Mouse (Mus musculus) frontal cortex, postnatal 14 days (tissue): Measurements from ENCODE around the gene Tmem240.
"Not testable (repeated sequence)": the region's sequence is repeated elsewhere in the genome, so short reads cannot be mapped to it uniquely, and the experiment has no call there.

Experiments
- DNase-seq, 2 experiments: peaks; one replicate each; pipeline ENCODE4 v3.0.0; 2022; ENCODE audit warnings: low spot score in 2 of 2

Tmem240 gene

DNA sequence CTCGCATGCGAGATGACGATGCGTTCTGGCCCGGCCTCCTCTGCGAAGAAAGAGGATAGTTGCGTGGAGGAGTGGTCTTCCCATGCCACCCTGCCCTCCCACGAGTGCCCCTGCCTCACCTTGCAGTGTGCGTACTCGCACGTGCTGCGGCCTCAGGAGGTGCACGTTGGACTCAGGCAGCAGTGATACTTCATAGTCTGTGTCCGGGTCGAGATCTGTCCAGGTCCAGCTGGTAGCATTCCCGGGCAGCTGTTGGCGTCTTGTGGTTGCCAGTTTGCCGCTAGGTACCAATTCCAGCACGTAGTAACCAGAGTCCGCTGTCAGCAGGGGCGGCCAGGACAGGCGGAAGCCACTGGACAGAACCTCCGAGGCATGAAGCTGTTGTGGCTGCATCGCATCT, 36.0 kb downstream of the Tmem240 start:
- no peak for DNase-seq

DNA sequence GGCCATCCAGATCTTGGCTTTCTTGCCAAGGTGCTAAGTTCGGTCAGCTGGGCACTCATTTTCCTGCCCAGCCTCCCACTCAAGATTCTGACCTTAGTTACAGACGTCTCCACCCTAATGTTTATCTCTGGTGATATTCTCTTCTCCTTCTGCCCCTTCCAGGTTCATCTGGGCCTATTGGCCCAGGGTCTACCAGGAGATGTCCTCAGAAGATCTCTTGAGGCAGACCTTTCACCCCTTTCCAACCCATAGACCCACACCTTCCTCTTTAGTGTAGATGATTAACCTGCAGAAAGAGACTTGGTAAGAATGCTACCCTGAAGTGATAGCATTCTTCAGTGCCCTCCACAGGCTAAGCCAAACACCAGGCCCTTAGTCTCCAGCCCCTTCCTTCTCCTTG, 37.1 kb downstream of the Tmem240 start:
- DNase-seq: peak in 1 of 2 experiments; percentile 1

- no peak for DNase-seq
Observed at GRCm38 (mm10) chr4:155772786-155773185, 38.2 kb downstream of the Tmem240 start.

DNA sequence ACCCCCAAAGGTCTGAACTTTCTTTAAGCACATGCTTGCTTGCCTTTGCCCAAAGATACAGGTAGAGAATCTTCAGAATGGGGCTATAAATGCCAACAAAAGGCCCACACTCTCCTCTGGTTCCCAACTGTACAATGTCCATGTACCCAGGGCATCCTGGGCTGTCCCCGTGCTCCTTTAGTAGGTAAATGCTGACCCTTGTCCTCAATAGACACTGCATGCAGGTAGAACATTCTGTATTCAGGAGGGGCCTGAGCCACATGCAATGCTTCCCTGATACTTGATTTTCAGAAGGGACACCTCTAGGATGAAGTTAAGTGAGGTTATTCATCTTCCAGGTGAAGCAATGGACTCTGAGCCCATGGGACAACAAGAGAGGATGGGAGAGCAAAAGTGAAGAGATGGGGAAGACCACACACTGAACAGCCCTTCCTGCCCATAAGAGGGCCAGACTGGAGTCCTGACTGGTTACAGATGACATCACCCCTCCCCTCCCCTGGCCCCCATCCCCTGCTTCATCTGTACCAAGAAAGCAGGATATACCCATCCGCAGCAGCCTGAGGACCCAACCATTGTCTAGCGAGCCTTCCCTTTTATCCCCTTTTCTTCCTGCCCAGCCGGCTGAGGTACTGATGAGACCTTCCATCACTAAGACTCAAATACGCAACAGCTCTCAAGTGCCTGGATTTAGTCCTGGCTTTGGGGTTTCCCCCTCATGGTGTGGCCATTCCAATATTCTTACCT, 38.9 kb downstream of the Tmem240 start:
- DNase-seq: no peak

DNA sequence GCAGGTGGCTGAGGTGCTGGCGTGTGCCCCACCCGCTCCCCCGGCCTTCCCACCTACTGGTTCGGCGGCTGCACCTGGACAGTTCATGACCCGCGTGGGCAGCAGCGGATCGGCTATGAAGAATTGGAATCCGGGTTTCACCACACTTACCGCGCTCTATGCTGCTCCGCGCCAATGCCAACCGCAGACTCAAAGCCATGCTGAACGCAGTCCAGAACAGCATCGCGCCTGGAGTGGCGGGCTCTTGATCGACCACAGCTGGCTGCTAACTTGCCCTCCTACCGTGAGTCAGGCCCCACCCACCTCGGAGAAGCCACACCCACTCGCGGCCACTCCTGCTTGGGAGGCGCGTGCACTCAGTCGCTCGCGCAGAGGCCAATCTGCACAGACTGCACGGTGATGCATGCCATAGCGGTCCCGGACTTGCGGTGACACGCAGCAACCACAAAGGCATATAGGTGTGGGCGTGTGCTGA, 39.7 kb downstream of the Tmem240 start, which contains the start of gene Vwa1:
Gene Vwa1, minus strand, starts transcription at position 419 of the 475 bp plus-strand sequence.
- DNase-seq: peak; percentile 81 to 82

- peak; percentile 42 to 70 for DNase-seq
Observed at GRCm38 (mm10) chr4:155774971-155775740, 40.6 kb downstream of the Tmem240 start.

DNA sequence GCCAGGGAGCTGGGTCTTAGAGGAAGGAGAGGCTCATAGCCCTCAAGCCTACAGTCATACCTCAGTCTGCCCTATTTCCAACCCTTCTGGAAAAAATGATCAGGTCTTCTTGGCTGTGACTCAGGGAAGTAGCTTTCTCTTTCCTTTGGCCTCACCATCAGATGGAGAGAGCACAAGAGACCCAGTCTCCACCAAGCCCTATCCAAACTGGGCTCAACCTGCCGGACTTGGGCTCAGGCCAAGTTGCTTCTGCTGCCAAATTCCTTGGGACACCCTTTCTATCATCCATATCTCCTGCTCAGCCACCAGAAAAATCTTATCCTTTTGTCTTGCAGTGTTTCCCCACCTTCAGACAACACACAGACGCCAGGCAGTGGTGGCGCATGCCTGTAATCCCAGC, 41.3 kb downstream of the Tmem240 start:
- no peak for DNase-seq

DNA sequence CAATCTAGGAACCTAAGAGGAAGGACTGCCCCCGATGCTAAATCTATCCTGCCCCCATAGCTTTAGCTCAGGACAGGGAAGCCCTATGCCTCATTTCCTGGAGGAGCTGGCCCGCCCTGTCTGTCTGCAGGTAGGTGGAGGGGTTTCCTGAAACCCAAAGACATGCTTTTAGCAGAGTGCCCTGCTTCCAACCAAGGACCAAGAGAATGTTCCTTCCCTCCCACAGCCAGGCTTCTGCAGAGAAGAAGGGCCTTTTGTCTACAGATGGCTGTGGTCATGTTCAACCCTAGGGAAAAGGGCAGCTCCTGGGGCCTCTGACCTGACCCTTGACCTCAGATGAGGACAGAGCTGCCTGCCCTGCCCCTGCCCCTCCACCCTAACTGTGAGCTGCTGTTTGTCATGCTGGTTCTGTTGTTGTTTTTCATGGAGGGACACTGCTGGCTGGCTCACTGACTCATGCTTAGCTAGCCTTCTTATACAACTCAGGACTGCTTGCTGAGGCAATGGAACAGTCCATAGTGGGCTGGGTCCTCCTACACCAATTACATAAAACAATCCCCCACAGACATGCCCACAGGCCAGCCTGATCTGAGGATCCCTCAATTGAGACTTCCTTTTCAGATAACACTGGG, 42.2 kb downstream of the Tmem240 start:
- no peak for DNase-seq

DNA sequence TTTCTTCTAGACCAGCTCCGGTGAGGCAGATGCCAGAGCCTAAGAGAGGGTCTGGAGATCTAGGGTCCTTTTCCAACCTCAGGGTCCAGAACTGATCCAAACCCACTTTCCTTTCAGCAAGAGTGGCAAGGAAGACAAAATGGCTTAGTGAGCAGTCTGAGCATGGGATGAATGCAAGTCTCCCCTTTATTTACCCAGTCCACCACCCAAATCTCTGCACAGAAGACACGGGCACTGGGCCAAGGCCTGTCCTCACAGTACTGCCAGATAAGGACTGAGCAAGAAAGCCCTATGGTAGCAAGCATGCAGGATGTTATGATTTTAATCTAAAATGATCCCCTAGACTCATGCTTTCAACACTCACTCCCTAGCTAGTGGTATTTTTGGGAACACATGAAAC, 43.2 kb downstream of the Tmem240 start:
- no peak for DNase-seq

- DNase-seq: no peak
Observed at GRCm38 (mm10) chr4:155779498-155779897, 44.9 kb downstream of the Tmem240 start.

DNA sequence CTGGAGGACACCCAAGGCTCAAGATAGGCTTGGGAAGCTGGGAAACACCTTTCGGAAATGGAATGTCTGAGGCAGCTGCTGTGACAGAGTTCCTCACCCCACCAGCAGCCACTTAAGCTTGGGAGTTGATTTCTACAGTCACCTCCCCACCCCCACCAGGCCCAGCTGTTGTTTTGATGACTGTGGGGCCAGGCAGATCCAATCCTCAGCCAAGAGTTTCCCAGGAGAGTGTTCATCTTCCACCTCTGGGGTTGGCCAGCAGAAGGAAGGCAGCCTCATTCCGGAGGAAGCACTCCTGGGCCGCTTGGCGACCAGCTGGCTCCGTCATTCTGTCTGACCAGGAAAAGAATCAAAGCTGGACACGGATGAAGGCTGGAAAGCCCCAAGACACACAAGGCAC, 46.3 kb downstream of the Tmem240 start:
- peak in 1 of 2 experiments; percentile 41 for DNase-seq

GRCm38 (mm10) chr4:155783486-155784080, 49.0 kb downstream of the Tmem240 start:
- no peak for DNase-seq

- DNase-seq: peak; percentile 66 to 75
Observed at GRCm38 (mm10) chr4:155784081-155784701, 49.6 kb downstream of the Tmem240 start.

DNA sequence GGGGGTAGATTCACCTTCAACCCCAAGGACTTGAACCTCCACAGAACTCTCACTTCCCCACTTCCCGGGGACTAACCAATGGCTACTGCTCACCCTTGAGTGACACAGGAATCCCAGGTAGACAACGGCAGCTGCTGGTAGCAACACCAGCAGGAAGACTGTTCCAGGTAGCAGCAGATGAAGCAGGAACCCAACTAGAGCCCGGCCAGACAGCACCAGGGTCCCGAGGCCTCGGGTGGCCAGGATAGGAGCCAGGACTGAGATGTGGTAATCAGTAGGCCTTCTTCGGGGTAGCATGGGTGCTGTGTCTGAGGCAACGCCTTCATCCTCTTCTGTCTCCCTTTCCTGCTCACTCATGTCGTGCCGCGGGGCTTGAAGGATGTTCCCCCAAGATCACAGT, 50.6 kb downstream of the Tmem240 start:
- DNase-seq: no peak

DNA sequence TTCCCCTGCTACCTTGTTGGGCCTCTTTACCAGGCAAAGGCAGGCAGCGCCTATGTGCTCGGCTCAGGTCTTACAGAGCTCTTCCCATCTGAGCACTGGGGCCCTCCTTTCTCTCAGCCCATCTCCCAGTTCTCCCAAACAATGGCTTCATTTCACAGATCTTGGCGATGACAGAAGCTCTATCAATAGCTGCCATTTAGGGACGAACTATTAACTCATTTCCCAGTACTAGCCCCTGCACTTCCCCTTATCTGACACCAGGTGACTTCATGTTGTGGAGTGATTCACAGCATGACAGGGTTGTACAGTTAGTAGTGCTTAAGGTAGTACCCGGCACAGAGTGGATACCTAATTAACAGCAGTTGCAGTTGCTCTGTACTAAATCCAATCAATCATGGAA, 51.2 kb downstream of the Tmem240 start, which contains the start of gene Tmem88b:
Gene Tmem88b, minus strand, starts transcription at position 56 of the 400 bp plus-strand sequence.
- no peak for DNase-seq

GRCm38 (mm10) chr4:155788300-155788699, 53.7 kb downstream of the Tmem240 start:
- DNase-seq: no peak

- not testable (repeated sequence) for DNase-seq
Observed at GRCm38 (mm10) chr4:155788833-155789232, 54.2 kb downstream of the Tmem240 start.

GRCm38 (mm10) chr4:155790021-155790489, 55.5 kb downstream of the Tmem240 start, which contains the start of gene Ankrd65:
Ankrd65 (plus strand) TSS chr4:155790439.
- DNase-seq: no peak
